Mouse (Mus musculus) mammary gland, adult 2 months (tissue): ENCODE measurements around the gene Gm45713. TPM values are rescaled to one million over a fixed set of nuclear protein-coding genes. Genes with fewer than 3 reads are reported as not detected.

ENCODE experiments used
- polyA plus RNA-seq: library from polyadenylated mRNA; depleted of rRNA; stranded (reverse); fragments of >200 nt; gene quantifications from 2 replicates; pipeline ENCODE4 v1.2.3, GENCODE M21; 2012; ENCODE audit warnings: low replicate concordance; rRNA removed

The Gm45713 gene
- 0.93 and 17.5 TPM in 2 replicates for polyA plus RNA-seq

DNA sequence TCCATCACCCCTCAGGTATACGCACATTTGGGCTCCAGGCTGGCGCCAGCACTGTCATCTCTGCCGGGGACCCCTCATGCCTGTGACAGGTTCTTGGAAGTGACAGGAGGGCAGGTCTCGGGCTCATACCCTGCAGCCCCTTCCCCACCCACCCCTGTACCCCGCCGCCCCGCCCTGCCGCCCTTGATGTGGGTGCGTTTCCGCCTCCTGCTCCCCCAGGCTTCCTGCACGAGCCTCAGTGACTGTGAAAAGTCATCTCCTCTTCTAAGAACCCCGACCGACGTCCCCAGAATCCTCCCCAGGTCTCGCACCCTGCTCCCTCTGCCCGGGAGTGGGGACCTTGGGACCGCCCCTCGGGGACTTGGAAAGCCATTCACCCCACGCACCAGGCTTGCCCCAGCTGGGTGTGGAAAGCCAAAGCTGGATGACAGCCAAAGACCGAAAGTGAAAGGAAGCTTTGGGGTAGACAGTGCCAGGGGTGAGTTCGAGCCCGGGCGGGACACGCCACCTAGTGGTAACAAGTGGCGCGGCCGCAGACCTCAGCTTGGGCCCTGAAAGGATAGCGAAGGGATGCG is at the start of gene Gm45713, which contains the start of gene Flt3l:
Gene Gm45713, minus strand, starts transcription at position 239 of the 575 bp plus-strand sequence.
Gene Flt3l, minus strand, starts transcription at position 440 of the 575 bp plus-strand sequence.

DNA sequence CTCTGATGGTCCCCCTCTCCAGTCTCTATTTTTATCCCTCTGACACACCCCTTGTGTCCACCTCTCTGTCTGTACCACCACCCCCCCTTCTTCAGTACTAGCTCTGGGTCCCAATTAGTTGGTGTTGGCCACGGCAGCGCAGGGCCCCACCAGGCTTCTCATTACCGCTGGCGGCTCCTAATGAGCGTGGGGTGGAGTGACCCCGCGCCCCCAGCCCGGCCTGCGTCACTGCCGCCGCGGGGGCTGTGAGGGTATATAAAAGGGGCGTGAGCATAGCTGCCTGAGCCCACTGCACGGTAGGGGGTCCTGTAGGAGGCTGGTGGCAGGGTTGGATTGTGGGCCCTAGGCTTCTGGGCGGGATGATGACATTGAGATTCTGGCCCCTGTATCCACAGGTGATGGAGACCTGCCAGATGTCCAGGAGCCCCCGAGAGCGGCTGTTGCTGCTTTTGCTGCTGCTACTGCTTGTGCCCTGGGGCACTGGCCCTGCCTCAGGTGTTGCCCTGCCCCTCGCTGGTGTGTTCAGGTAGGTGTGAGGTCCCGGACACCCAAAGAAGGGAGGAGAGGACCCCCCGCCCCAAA is 45.0 kb upstream of the Gm45713 start, which contains the start of gene Pth2:
Gene Pth2, plus strand, starts transcription at position 100 of the 582 bp plus-strand sequence.

DNA sequence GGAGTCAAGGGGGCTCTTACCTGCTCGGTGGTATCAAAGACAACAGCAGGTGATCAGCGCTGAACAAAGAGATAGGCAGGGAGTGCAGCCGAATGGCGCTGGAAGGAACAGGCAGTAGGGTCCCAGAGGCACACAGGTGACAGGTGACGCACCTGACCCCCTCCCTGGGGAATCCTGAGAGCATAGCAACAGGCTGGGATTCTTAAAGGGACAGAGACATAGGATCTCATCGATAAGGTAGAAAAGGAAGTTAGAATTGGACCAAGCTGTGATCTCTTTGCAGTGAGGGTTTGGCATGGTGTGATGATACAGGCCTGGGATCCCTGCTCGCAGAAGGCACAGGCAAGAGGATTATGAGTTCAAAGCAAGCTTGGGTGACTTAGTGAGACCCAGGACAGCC is 43.4 kb upstream of the Gm45713 start, which contains the start of gene Gfy:
Gene Gfy, minus strand, starts transcription at position 101 of the 400 bp plus-strand sequence.

DNA sequence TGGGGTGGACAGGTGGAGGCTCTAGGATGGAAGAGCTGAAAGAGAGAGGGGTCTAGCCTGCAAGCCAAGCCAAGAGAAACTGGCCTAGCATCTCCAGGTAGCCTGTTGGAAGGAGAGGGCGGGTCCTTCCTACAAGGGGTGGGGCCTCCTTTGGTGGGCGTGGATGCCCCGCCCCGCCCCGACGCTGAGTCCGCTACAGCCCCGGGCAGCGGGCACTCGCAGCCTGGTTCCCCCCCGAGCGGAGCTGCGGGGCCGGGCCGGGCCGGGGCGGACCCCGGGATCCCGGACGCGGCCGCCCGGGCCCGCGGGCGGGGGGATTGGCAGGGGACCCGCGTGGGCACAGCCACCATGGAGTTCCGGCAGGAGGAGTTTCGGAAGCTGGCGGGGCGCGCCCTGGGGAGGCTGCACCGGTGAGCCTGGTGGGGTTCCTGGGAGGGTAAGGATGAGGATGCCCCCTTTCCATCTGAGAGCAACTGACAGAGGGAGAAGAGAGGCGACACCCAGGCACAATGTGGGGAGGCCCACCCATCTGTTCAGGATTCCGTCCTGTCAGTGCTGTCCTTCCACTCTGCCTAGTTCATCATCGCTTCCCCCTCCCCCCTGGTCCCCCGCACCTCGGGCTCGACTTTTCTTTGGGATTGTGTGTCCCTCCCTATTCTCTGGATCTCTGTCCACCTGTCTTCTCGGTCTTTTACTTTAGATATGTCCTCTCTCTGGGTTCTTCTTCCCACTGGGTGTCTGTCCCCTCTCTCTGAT is 27.9 kb upstream of the Gm45713 start, which contains the start of gene Slc17a7:
Gene Slc17a7, plus strand, starts transcription at position 215 of the 756 bp plus-strand sequence.

DNA sequence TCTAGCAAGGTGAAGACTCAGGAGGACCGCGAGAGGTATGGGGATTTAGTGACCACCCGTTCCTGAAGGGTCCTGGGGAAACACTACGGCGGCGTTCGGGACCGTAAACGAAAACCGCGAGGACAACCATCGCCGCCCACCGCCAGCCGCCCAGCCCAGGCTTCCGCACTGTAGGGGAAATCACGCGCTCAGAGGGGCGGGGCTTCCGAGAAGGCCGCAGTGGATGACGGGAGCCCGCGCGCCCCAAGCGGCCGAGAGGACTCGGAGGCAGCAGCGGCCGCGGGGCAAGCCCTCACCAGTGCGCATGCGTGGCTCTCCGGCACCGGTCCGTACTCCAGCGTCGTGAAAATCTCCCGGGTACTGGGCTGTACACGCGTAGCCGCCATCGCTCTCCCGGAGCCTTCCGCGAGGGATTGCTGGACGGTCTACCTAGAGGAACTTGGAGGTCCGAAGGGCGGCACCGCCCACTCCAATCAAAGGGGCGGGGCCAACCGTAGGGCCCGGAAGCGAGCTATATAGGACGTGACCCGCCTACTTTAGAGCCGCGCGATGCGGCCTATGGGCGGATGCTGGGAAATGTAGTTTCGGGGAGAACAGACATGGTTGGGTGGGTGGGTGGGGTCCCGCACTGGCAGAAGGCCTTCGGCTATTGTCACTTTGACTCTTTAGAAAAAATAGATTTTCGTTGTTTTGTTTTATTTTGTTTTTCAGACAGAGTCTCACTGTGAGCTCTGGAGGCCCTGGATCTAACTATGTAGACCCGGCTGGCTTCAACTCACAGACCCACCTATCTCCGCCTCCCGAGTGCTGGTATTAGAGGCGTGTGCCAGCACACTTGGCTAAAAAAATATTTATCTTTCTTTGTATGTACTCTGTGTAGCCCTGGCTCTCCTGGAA is 18.3 kb upstream of the Gm45713 start, which contains the start of the genes Pih1d1 and Aldh16a1:
Gene Pih1d1, plus strand, starts transcription at position 208 of the 897 bp plus-strand sequence.
Gene Aldh16a1, minus strand, starts transcription at position 489 of the 897 bp plus-strand sequence.

DNA sequence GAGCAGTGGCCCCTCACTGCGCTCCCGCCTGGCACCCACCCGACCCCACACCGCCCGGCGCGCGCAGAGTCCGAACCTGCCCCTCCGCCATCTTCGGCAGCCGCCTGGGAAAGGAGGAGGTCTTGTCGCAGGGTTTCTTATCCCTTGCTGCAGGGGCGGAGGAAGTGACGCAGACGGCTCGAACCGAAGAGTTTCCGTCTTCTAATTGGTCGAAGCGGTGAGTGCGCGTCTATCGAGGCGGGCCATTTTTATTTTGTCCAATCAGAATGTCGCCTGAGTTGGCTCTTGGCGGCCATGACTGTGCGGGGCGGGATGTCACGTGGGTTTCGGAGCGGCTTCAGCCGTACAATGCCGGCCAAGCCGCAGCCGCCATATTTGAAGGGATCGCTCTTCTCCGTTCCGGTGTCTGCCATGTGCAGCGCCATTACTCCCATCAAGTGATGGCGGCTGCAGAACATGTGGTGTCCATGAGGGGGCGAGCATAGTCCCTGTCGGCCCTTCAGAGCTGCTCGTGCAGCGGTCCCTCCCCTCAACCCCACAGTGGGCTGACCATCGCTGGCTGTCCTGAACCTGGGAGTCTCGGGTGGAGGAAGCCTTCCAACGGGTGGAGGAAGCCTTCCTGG is 7.3 kb downstream of the Gm45713 start, which contains the start of gene Rpl13a:
Gene Rpl13a, minus strand, starts transcription at position 138 of the 623 bp plus-strand sequence.

DNA sequence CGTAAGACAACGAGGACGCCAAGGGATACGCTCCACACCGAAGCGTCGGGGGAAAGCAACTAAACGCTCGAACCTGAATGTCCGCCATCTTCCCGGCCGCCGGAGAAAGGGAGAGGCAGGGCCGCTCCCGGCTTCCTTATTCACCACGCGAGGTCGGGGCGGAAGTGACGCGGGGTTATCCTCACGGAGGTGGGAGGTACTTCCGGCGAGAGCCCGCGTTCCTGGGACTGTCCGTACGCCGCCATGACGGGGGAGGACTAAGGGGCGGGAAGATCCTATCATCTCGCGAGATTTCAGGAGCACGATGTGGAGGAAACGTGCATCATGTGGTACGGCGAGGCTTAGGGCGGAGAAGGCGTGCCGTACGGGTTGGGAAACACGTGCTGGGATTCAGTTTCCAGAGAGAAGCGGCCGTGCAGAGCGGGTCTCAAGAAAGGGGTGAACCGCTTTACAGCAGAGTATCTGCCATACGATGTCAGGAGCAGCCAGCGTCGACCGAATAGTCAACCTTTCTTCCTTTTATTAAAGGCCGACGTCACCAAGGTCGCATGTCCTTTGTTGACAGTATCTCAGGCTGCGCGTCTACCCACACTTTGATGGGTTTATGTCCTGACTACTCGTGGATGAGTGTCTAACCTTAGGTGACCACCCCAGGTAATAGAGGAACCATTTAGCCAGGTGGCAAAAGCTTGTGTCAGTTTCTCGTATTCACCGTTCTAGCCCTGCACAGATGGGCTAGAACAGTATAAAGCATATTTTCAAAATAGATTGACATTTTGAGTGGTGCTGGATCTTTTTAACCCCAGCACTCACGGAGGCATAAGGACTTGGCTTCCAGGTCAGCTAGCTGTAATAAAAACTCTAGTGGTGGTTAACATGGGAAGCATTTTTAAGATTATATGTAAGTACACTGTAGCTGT is 11.5 kb downstream of the Gm45713 start, which contains the start of gene Rps11:
Gene Rps11, minus strand, starts transcription at position 216 of the 920 bp plus-strand sequence.

DNA sequence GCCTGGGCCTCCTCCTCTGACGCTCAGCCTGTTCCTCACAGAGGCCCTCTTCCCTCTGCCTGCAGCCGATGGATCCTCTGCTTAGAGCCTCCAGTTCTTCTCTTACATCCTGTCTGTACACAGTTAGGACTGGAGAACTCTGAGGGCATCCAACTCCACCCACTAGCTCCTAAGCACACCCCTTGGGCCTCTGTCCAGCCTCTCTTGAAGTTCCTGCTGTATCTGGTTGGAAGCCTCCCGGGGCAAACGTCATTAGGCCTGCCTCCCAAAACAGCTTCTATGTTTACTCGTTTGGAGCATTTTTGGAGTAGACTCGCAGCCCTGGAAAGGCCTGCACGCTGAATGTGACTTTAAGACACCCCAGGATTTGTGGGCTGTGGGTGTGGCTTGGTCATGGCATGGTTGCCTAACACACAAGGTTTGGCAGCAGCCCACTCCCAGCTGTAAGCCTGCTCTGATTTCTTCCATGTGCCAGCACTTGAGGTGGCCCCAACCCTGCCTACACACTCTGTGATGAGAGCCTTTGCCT is 32.3 kb downstream of the Gm45713 start, which contains the start of gene Fcgrt:
Gene Fcgrt, minus strand, starts transcription at position 200 of the 529 bp plus-strand sequence.

DNA sequence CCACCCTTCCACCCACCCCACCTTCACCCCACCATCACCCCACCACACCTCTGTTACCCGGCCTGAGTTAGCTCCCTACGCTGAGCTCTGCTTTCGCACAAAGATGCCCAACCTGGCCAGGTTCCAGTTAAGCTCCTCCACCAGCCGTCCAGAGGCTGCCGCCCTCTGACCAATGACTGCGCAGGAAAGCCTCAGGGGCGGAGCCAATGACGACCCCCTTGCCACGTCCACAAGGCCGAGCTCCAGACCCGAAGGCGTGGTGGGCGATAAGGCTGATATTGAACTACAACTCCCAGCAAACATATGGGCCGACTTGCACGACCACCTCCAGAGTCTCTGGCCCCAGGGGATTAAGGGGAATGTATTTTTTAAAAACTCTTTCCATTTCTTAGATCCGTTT is 44.0 kb downstream of the Gm45713 start, which contains the start of gene Rcn3:
Gene Rcn3, minus strand, starts transcription at position 174 of the 400 bp plus-strand sequence.

Other genes with a start within 250 kb of the Gm45713 start
- gene Med25, start 243.5 kb downstream of the Gm45713 start, polyA plus RNA-seq: 108 and 237 TPM in 2 replicates
- 65.1 and 103 TPM in 2 replicates for gene Fuz, start 240.2 kb downstream of the Gm45713 start, polyA plus RNA-seq
- gene Ap2a1, start 206.7 kb downstream of the Gm45713 start, polyA plus RNA-seq: 87.8 and 112 TPM in 2 replicates
- 0.19 and 0.26 TPM in 2 replicates for gene Tsks, start 193.0 kb downstream of the Gm45713 start, polyA plus RNA-seq
- 34.3 and 34.4 TPM in 2 replicates for gene Cpt1c, start 161.4 kb downstream of the Gm45713 start, polyA plus RNA-seq
- gene Prmt1, start 149.7 kb downstream of the Gm45713 start, polyA plus RNA-seq: 97.1 and 118 TPM in 2 replicates
- gene Irf3, start 138.6 kb downstream of the Gm45713 start, polyA plus RNA-seq: 120 and 136 TPM in 2 replicates
- gene Bcl2l12, start 137.5 kb downstream of the Gm45713 start, polyA plus RNA-seq: 38.7 and 59.9 TPM in 2 replicates
- gene Scaf1, start 119.9 kb downstream of the Gm45713 start, polyA plus RNA-seq: 58.3 and 111 TPM in 2 replicates
- 201 and 278 TPM in 2 replicates for gene Rras, start 118.3 kb downstream of the Gm45713 start, polyA plus RNA-seq
- gene Prr12, start 83.3 kb downstream of the Gm45713 start, polyA plus RNA-seq: 7.2 and 19.0 TPM in 2 replicates
- 75.7 and 106 TPM in 2 replicates for gene Nosip, start 73.8 kb downstream of the Gm45713 start, polyA plus RNA-seq
- 74.1 and 134 TPM in 2 replicates for gene Prrg2, start 73.6 kb downstream of the Gm45713 start, polyA plus RNA-seq
- 147 and 250 TPM in 2 replicates for gene Rcn3, start 44.0 kb downstream of the Gm45713 start, polyA plus RNA-seq
- gene Fcgrt, start 32.4 kb downstream of the Gm45713 start, polyA plus RNA-seq: 251 and 271 TPM in 2 replicates
- 167 and 309 TPM in 2 replicates for gene Rps11, start 11.8 kb downstream of the Gm45713 start, polyA plus RNA-seq
- gene Rpl13a, start 7.5 kb downstream of the Gm45713 start, polyA plus RNA-seq: 1,471 and 2,886 TPM in 2 replicates
- 166 and 183 TPM in 2 replicates for gene Flt3l, start 201 bp upstream of the Gm45713 start, polyA plus RNA-seq
- 54.4 and 57.6 TPM in 2 replicates for gene Pih1d1, start 18.1 kb upstream of the Gm45713 start, polyA plus RNA-seq
- 53.8 and 90.5 TPM in 2 replicates for gene Aldh16a1, start 18.4 kb upstream of the Gm45713 start, polyA plus RNA-seq
- 0.13 and 0.24 TPM in 2 replicates for gene Slc17a7, start 27.7 kb upstream of the Gm45713 start, polyA plus RNA-seq
- gene Gfy, start 43.3 kb upstream of the Gm45713 start, polyA plus RNA-seq: not detected in 2 replicates
- gene Pth2, start 44.8 kb upstream of the Gm45713 start, polyA plus RNA-seq: not detected in 2 replicates
- 0.20 and 0.22 TPM in 2 replicates for gene Ccdc155, start 68.7 kb upstream of the Gm45713 start, polyA plus RNA-seq
- gene Dkkl1, start 75.9 kb upstream of the Gm45713 start, polyA plus RNA-seq: 23.3 and 27.6 TPM in 2 replicates
- gene Tead2, start 79.5 kb upstream of the Gm45713 start, polyA plus RNA-seq: 101 and 152 TPM in 2 replicates
- 279 and 619 TPM in 2 replicates for gene Cd37, start 102.9 kb upstream of the Gm45713 start, polyA plus RNA-seq
- gene Slc6a16, start 104.9 kb upstream of the Gm45713 start, polyA plus RNA-seq: 0.19 TPM in 1 of 2 replicates, not detected in the other
- gene Slc6a21, start 141.3 kb upstream of the Gm45713 start, polyA plus RNA-seq: 0.32 and 0.49 TPM in 2 replicates
- 30.5 and 38.2 TPM in 2 replicates for gene Trpm4, start 197.5 kb upstream of the Gm45713 start, polyA plus RNA-seq
- 0.06 and 44.9 TPM in 2 replicates for gene Hrc, start 199.1 kb upstream of the Gm45713 start, polyA plus RNA-seq
- gene Ppfia3, start 230.8 kb upstream of the Gm45713 start, polyA plus RNA-seq: 1.2 and 1.6 TPM in 2 replicates
- 1.8 and 3.3 TPM in 2 replicates for gene Lin7b, start 234.4 kb upstream of the Gm45713 start, polyA plus RNA-seq